Comparison of ENCODE assay signal across 21 mouse cellular contexts in the genomic region with DNA sequence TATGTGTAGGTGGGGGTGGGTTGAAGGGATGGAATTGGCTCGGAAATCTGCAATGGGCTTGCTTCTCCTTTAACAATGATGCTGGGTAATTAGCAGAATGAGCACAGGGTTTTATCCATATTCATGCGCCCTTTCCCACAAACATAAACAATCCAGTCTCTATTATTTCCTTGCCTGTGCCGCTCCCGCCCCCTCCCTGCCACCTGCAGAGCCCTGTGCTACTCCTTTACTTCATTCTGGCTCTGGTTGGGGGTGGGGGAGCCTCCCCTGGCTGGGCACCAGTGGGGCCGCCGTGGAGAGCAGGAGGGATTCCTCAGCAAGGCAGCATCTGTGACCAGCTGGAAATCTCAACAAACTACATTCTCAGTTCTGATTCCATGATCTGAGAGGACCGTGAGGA.
DNase-seq lines count a peak whose midpoint lies in the region; ATAC-seq lines count a peak whose summit lies in the region.
"Had no signal": no experiment of that assay in that cellular context is flagged by ENCODE, and none has a peak within 500 bp of the region (broad histone marks: within the 10 kb centered on the region; RNA-seq: fewer than 3 reads in every experiment).

No protein-coding gene starts in this region.

- H3K9me3 ChIP-seq in hindbrain, embryonic 16.5 days (ENCODE audit: control insufficient read depth, low read length) = no peaks in the 10 kb centered on the region
- H3K9me3 ChIP-seq: heart, embryonic 13.5 days; kidney, embryonic 15.5 days; lung, embryonic 15.5 days had no signal

- no peaks in the 10 kb centered on the region for H3K27me3 ChIP-seq in hindbrain, embryonic 16.5 days (replicated peaks; ENCODE audit: control insufficient read depth, insufficient read depth, low read length)
- H3K27me3 ChIP-seq: heart, embryonic 13.5 days; kidney, embryonic 15.5 days; lung, embryonic 15.5 days; megakaryocyte, embryonic 14.5 days had no signal

- no peak overlapping the region for H3K27ac ChIP-seq in hindbrain, embryonic 16.5 days (ENCODE audit: low read depth, low read length)
- H3K27ac ChIP-seq: heart, embryonic 13.5 days; kidney, embryonic 15.5 days; layer of hippocampus, adult 2 months; lung, embryonic 15.5 days; stomach, postnatal 0 days had no signal

- H3K4me2 ChIP-seq in hindbrain, embryonic 16.5 days (ENCODE audit: low read length) = peak overlapping the region; percentile 22; the same call in 1 of the 2 replicates
- H3K4me2 ChIP-seq: heart, embryonic 13.5 days; kidney, embryonic 15.5 days; liver, embryonic 11.5 days; lung, embryonic 15.5 days had no signal

- H3K4me3 ChIP-seq in hindbrain, embryonic 16.5 days (ENCODE audit: low read length) = no peak overlapping the region
- H3K4me3 ChIP-seq: erythroblast, embryonic 14.5 days; heart, embryonic 13.5 days; kidney, embryonic 15.5 days; layer of hippocampus, adult 2 months; lung, embryonic 15.5 days; megakaryocyte, embryonic 14.5 days had no signal

- no peak overlapping the region for H3K9ac ChIP-seq in hindbrain, embryonic 16.5 days (ENCODE audit: low read depth, low read length)
- H3K9ac ChIP-seq: heart, embryonic 13.5 days; kidney, embryonic 15.5 days; lung, embryonic 15.5 days had no signal

- H3K36me3 ChIP-seq in hindbrain, embryonic 16.5 days (ENCODE audit: control insufficient read depth, insufficient read depth, low read length) = no peaks in the 10 kb centered on the region
- H3K36me3 ChIP-seq: heart, embryonic 13.5 days; kidney, embryonic 15.5 days; lung, embryonic 15.5 days had no signal

- peak; percentile 14 for DNase-seq in frontal cortex, postnatal 10 days (ENCODE audit: low spot score in 2 of 2)
- DNase-seq in frontal cortex, postnatal 25 days (ENCODE audit: low spot score in 2 of 2) = no peak
- DNase-seq in retina, postnatal 1 day = peak; percentile 21
- DNase-seq in retina, embryonic 14.5 days (ENCODE audit: low spot score) = no peak
- peak; percentile 25 for DNase-seq in right cerebral cortex, postnatal 25 days
- DNase-seq in cerebellum, adult 11-12 months = no peak
- DNase-seq in gastrocnemius, postnatal 25 days = no peak
- DNase-seq: cerebellum, adult 9-10 months; embryo, embryonic 11 days; gastrocnemius, postnatal 36 days; spleen, adult 18-20 months had no signal

- ATAC-seq in hindbrain, embryonic 16.5 days = peak; percentile 34; the same call in 1 of the 2 replicates
- ATAC-seq: Patski had no signal

- WGBS in hindbrain, embryonic 16.5 days = 12% methylated on average over 7 of the region's 7 CpGs

- H3K4me1 ChIP-seq in hindbrain, embryonic 16.5 days (ENCODE audit: control insufficient read depth, insufficient read depth, low read depth, low read length) = no peaks in the 10 kb centered on the region
- H3K4me1 ChIP-seq: heart, embryonic 13.5 days; kidney, embryonic 15.5 days; lung, embryonic 15.5 days; megakaryocyte, embryonic 14.5 days had no signal

Comparison
In these comparisons a context has a peak if more than half of its experiments do, and no peak if none do; other contexts are left out.
1. DNase-seq: peak in frontal cortex, postnatal 10 days (2 of 2), retina, postnatal 1 day (single experiment) and right cerebral cortex, postnatal 25 days (single experiment); none in frontal cortex, postnatal 25 days (0 of 2), retina, embryonic 14.5 days (single experiment), cerebellum, adult 11-12 months (single experiment) and gastrocnemius, postnatal 25 days (single experiment).